Mouse (Mus musculus) liver, embryonic 12.5 days (tissue): ENCODE data around the gene Ube2d3. TPM values are rescaled to one million over a fixed set of nuclear protein-coding genes. Genes with fewer than 3 reads are reported as not detected.
A peak's percentile ranks its signal among the peaks of the same experiment; 100 is the strongest.

Source experiments
- ATAC-seq: fragments of 200-750 bp; cut with Nextera tagmentation; 2 replicates; pipeline ENCODE4 v1.8.0; 2017; ENCODE audit warnings: moderate number of reproducible peaks, mild to moderate bottlenecking, moderate library complexity
- H3K27ac ChIP-seq: fragments of 300-500 bp; sonication (generic); 2 replicates; pipeline ENCODE4 v1.5.1; 2016; ENCODE audit warnings: mild to moderate bottlenecking
- H3K27me3 ChIP-seq: fragments of 300-500 bp; sonication (generic); replicated peaks from 2 replicates; pipeline ENCODE4 v1.6.1; 2016; ENCODE audit warnings: mild to moderate bottlenecking, moderate library complexity
- H3K36me3 ChIP-seq: fragments of 300-500 bp; sonication (generic); 2 replicates; pipeline ENCODE4 v1.6.1; 2016; ENCODE audit warnings: mild to moderate bottlenecking, moderate library complexity
- H3K4me1 ChIP-seq: fragments of 300-500 bp; sonication (generic); 2 replicates; pipeline ENCODE4 v1.6.1; 2016
- H3K4me2 ChIP-seq: fragments of 300-500 bp; sonication (generic); 2 replicates; pipeline ENCODE4 v1.6.1; 2016; ENCODE audit warnings: mild to moderate bottlenecking, moderate library complexity
- H3K4me3 ChIP-seq: fragments of 300-500 bp; sonication (generic); 2 replicates; pipeline ENCODE4 v1.5.1; 2016; ENCODE audit warnings: mild to moderate bottlenecking, moderate library complexity
- H3K9ac ChIP-seq: fragments of 300-500 bp; sonication (generic); 2 replicates; pipeline ENCODE4 v1.6.1; 2016; ENCODE audit warnings: mild to moderate bottlenecking, moderate library complexity
- H3K9me3 ChIP-seq: fragments of 300-500 bp; sonication (generic); replicated peaks from 2 replicates; pipeline ENCODE4 v1.6.1; 2016; ENCODE audit warnings: mild to moderate bottlenecking, moderate library complexity
- WGBS: fragments of 180-500 bp; shearing (Covaris S2); methylation state at CpG from one replicate; pipeline ENCODE4 v1.1.7; 2016; ENCODE audit not compliant: insufficient replicate concordance; 5-methylcytosine and 5-hydroxymethylcytosine counted together
- polyA plus RNA-seq: library from polyadenylated mRNA; unstranded; fragments of >200 nt; fragmentation: Nextera tagmentation; extraction: Ambion mirVana; gene quantifications from 2 replicates; pipeline ENCODE4 v1.2.1, GENCODE M21; 2016

Gene Ube2d3
- polyA plus RNA-seq, result 331 and 332 TPM in 2 replicates

DNA sequence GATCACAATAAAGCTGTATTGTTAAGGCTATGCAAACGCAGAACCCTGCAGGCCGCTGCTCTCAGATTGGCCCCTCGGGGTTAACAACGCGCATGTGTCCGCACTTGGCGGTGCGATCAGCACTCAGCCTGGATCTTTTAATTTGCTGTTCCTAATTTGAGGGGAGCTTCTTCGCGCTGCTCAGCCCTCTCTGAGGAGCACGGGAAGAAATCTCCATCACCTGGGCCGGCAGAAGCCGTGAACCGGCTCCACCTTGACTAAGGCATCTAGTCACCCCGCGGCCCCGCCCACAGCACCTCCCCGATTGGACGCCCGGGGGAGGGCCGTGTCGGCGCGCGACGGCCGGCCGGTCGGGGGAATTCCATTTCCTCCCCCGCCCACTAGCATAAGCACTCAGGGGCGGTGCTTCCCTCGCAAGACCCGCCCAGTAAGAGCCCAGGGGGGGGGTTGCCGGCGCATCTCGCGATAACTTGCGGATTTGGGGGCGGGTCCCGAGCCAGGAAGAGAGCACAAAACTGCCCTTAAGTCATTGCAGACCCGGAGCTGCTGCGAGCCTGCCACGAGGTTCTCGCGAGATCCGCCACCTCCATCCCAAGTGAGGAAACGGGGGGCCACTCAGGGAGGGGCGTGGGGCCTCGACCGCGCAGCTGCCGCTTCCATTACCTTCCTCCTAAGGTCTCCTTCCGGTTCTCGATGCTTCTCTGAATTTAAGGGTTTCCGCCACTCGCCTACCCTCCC, at the start of gene Ube2d3:
Gene Ube2d3, plus strand, starts transcription at position 392 of the 738 bp plus-strand sequence.
- Histone ChIP-seq H3K36me3 (peaks cover 16% of the 10 kb centered on the region; the same call in 1 of the 2 replicates), H3K27me3 (no peaks in the 10 kb centered on the region), H3K4me1 (peaks cover 28% of the 10 kb centered on the region), H3K9me3 (no peaks in the 10 kb centered on the region), H3K4me3 (peak within 1 kb of the TSS; percentile 78), H3K9ac (peak within 1 kb of the TSS; percentile 97), H3K27ac (peak within 1 kb of the TSS; percentile 100), H3K4me2 (peak within 1 kb of the TSS; percentile 81)
- ATAC-seq, result peak; percentile 85
- 0% methylated on average over 55 of the region's 56 CpGs for WGBS

DNA sequence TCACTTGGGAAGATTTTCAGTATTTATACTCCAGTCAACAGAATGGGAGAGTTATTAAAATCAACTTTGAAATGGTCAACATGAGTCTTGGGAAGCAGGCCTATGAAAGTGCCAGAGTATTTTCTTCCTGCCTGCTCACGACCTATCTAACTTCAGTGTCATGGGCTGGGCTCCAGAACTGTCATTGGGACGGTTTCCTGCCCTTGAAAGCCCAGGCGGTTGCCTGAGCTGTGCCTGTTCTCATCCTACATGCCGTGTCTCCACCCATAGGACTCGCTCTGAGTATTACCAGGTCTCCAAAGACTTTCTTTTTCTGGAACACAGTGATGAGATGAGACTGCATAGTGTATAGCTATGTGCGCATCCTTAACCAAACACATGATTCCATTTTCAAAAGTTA, 44.8 kb upstream of the Ube2d3 start:
- Histone ChIP-seq H3K4me3 (no peak overlapping the region), H3K9me3 (no peaks in the 10 kb centered on the region), H3K4me2 (no peak overlapping the region), H3K36me3 (no peaks in the 10 kb centered on the region), H3K27me3 (no peaks in the 10 kb centered on the region), H3K27ac (no peak overlapping the region), H3K4me1 (0 out of 2 replicates have a peak, but pooled peaks cover 6% of the 10 kb centered on the region), H3K9ac (no peak overlapping the region)
- WGBS, result 61% methylated on average over 6 of the region's 6 CpGs
- no peak for ATAC-seq

DNA sequence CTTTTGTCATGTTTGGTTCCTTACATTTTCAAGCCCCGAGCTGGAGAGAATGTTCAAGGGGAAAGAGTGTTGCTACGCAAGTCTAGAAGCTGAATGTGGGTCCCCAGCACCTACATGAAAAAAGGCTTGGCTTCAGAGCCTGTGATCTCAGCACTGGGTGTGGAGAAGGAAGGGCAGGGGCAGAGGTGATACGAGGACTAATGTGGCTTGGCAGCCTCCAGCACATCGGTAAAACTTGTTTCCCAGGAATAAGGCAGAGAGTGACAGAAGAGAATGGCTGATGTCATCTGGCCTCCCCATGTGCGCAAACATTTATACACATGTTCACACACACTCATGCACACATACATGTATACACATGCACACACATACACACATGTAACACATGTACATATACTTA, 42.9 kb upstream of the Ube2d3 start:
- no peaks in the 10 kb centered on the region for H3K36me3 ChIP-seq
- H3K4me1 ChIP-seq, result 0 out of 2 replicates have a peak, but pooled peaks cover 6% of the 10 kb centered on the region
- no peaks in the 10 kb centered on the region for H3K9me3 ChIP-seq
- H3K4me2 ChIP-seq, result no peak overlapping the region
- WGBS, result 75% methylated on average over 5 of the region's 5 CpGs
- H3K4me3 ChIP-seq, result no peak overlapping the region
- H3K27ac ChIP-seq, result no peak overlapping the region
- H3K9ac ChIP-seq, result no peak overlapping the region
- H3K27me3 ChIP-seq, result no peaks in the 10 kb centered on the region
- no peak for ATAC-seq

DNA sequence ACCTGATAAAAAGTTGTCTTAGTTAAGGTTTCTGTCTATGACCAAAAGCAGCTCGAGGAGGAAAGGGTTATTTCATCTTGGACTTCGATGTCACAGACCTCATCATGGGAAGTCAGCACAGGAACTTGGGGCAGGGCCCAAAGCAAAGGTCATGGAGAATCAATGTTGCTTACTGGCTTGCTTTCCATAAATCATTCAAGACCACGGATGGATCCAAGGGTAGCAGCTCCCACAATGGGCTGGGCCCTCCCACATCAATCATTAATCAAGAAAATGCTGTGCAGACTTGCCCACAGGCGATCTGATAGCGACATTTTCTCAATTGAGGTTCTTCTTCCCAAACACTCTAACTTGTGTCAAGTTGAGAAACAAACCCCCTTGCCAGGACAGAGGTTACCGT, 41.9 kb upstream of the Ube2d3 start:
- ATAC-seq, result no peak
- no peaks in the 10 kb centered on the region for H3K36me3 ChIP-seq
- no peaks in the 10 kb centered on the region for H3K27me3 ChIP-seq
- H3K27ac ChIP-seq, result no peak overlapping the region
- no peaks in the 10 kb centered on the region for H3K9me3 ChIP-seq
- WGBS, result 54% methylated on average over 6 of the region's 6 CpGs
- no peak overlapping the region for H3K9ac ChIP-seq
- 0 out of 2 replicates have a peak, but pooled peaks cover 6% of the 10 kb centered on the region for H3K4me1 ChIP-seq
- no peak overlapping the region for H3K4me3 ChIP-seq
- no peak overlapping the region for H3K4me2 ChIP-seq

DNA sequence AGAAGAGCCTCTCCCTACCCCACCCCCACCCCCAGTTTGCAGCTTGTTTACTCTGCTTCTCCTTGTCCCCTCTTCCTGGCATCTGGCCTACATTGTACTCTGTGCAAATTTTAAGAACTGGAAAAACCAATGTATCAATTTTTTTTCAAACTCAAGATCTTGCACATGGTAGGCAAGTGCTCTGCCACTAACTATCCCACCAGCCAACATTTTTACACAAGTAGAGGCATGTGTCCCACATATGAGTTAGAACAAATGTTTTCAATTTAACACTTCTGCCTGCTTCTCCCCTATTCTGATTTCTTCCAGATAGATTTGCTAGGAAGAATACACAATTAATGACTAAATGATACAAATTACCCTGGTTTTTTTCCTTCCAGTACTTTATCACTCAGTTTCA, 40.8 kb upstream of the Ube2d3 start:
- Histone ChIP-seq H3K4me1 (0 out of 2 replicates have a peak, but pooled peaks cover 6% of the 10 kb centered on the region), H3K27me3 (no peaks in the 10 kb centered on the region), H3K4me3 (no peak overlapping the region), H3K9me3 (no peaks in the 10 kb centered on the region), H3K27ac (no peak overlapping the region), H3K4me2 (no peak overlapping the region), H3K9ac (no peak overlapping the region), H3K36me3 (no peaks in the 10 kb centered on the region)
- ATAC-seq, result no peak

DNA sequence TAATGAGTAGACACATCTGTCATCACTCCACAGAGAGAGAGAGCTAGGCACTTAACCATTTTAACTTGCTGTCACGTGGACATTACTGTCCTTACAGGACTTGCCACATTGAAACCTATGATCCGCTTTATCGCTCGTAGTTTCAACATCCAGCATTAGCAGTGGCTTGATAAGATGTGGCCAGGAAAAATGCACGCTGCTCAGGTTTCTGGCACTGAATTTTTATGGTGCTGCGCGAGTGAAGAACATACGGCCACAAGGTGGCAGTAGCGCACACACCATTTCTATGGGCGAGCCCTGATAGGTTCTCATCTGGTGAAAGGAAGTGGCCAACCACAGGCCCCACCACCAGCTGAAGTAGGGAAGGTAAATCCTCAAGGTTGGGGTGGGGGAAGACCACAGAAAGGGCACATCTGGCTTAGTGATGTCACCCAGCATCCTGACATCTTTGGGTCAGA, 35.7 kb upstream of the Ube2d3 start:
- Histone ChIP-seq H3K9ac (no peak overlapping the region; the same call in 1 of the 2 replicates), H3K36me3 (peaks cover 16% of the 10 kb centered on the region), H3K27ac (no peak overlapping the region), H3K4me1 (0 out of 2 replicates have a peak, but pooled peaks cover 6% of the 10 kb centered on the region), H3K27me3 (no peaks in the 10 kb centered on the region), H3K4me2 (no peak overlapping the region), H3K4me3 (no peak overlapping the region), H3K9me3 (no peaks in the 10 kb centered on the region)
- ATAC-seq, result peak; percentile 70
- 4% methylated on average over 10 of the region's 10 CpGs for WGBS

DNA sequence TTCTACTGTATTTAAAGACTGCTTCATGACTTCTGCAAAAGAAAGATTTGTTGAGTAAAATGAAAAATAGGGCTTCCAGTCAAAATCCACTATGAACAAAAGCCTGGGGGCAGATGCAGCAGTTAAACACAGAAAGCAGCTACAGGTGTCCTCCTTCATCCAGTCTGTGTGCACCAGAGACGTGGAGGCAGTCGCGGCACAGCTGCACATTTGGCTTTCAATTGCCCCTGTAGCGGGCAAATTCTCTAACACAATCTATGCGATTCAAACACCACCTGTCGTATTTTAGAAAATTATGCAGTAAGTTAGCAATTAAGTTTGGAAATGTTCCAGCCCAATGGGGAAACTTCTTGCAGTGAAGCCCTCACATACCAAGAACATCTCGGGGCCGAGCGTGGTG, 34.7 kb upstream of the Ube2d3 start:
- Histone ChIP-seq H3K4me2 (no peak overlapping the region), H3K4me1 (0 out of 2 replicates have a peak, but pooled peaks cover 6% of the 10 kb centered on the region), H3K27me3 (no peaks in the 10 kb centered on the region), H3K36me3 (peaks cover 20% of the 10 kb centered on the region), H3K27ac (no peak overlapping the region), H3K4me3 (no peak overlapping the region), H3K9ac (no peak overlapping the region), H3K9me3 (no peaks in the 10 kb centered on the region)
- WGBS, result 93% methylated on average over 9 of the region's 9 CpGs
- no peak for ATAC-seq

DNA sequence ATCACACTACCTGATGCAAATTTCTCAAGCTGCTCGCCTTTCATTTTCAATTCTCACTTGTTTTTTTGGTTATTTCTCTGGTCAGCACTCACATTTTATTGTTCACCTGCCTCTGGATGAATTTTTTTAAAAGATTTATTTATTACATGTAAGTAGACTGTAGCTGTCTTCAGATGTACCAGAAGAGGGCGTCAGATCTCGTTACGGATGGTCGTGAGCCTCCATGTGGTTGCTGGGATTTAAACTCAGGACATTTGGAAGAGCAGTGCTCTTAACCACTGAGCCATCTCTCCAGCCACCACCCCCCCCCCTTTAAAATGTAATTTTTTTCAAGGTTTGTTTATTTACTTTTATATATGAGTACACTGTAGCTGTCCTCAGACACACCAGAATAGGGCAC, 34.1 kb upstream of the Ube2d3 start:
- peaks cover 24% of the 10 kb centered on the region for H3K36me3 ChIP-seq
- ATAC-seq, result no peak
- no peak overlapping the region for H3K27ac ChIP-seq
- no peak overlapping the region for H3K4me3 ChIP-seq
- WGBS, result 65% methylated on average over 5 of the region's 5 CpGs
- no peaks in the 10 kb centered on the region for H3K9me3 ChIP-seq
- 0 out of 2 replicates have a peak, but pooled peaks cover 6% of the 10 kb centered on the region for H3K4me1 ChIP-seq
- no peak overlapping the region for H3K9ac ChIP-seq
- H3K4me2 ChIP-seq, result no peak overlapping the region
- no peaks in the 10 kb centered on the region for H3K27me3 ChIP-seq

DNA sequence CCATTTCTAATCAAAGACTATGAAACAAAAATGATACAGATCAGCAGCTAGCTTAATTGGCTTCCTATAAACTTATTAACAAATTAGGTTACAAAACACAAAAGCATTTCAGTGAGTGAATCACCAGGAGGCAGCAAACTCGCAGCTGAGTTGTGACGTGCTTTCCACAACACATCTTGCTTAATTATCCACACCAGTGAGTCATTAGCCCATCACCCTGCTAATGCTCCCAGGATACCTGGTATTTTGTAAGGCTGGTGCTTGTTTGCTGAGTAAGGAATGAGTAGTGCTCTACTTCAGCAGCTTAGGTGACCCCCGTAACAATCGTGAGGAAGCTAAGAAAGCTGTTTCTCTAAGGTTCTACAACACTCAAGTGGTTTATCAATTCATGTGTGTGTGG, 33.4 kb upstream of the Ube2d3 start:
- no peaks in the 10 kb centered on the region for H3K27me3 ChIP-seq
- H3K4me1 ChIP-seq, result 0 out of 2 replicates have a peak, but pooled peaks cover 6% of the 10 kb centered on the region
- no peak overlapping the region for H3K4me2 ChIP-seq
- H3K36me3 ChIP-seq, result peaks cover 30% of the 10 kb centered on the region
- H3K4me3 ChIP-seq, result no peak overlapping the region
- ATAC-seq, result no peak
- 86% methylated on average over 4 of the region's 4 CpGs for WGBS
- H3K9ac ChIP-seq, result no peak overlapping the region
- no peaks in the 10 kb centered on the region for H3K9me3 ChIP-seq
- no peak overlapping the region for H3K27ac ChIP-seq

DNA sequence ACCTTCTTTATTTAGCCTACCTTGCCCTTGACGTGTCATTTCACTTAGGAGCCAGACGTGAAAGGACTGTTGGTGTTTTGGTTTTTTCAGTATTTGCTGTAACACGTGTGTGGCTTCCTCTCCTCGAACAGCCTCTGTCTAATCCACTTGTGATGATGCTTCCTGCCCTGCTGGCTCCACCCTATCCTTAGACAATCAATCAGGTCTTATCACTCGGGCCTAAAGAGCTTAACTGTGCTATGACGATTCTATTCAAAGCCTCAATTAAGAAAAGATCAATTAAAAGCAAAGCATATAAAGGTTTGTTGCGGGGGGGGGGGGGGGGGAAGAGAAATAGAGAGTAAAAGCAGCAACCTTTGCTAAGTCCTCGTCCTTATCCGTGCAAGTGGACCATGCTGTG, 30.6 kb upstream of the Ube2d3 start:
- no peaks in the 10 kb centered on the region for H3K27me3 ChIP-seq
- H3K27ac ChIP-seq, result no peak overlapping the region
- peaks cover 11% of the 10 kb centered on the region; the same call in 1 of the 2 replicates for H3K4me1 ChIP-seq
- H3K36me3 ChIP-seq, result peaks cover 43% of the 10 kb centered on the region
- H3K4me3 ChIP-seq, result no peak overlapping the region
- no peak overlapping the region for H3K9ac ChIP-seq
- H3K9me3 ChIP-seq, result no peaks in the 10 kb centered on the region
- ATAC-seq, result no peak
- H3K4me2 ChIP-seq, result no peak overlapping the region
- 63% methylated on average over 9 of the region's 9 CpGs for WGBS

DNA sequence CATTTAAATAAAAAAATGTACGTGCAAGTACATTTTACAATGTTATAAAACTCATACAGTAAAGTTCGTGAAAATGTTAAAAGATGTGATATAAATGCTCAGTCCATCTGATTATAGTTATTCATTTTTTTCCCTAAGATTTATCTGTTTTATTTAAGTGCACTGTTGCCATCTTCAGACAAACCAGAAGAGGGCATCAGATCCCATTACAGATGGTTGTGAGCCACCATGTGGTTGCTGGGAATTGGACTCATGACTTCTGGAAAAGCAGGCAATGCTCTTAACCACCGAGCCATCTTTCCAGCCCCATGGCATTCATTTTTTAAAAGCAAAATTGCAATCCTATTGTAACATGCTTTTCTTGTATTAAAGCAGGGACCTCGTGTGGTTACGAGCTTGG, 28.7 kb upstream of the Ube2d3 start:
- no peak for ATAC-seq
- no peak overlapping the region for H3K4me3 ChIP-seq
- H3K36me3 ChIP-seq, result peaks cover 43% of the 10 kb centered on the region
- no peak overlapping the region for H3K9ac ChIP-seq
- H3K27ac ChIP-seq, result no peak overlapping the region
- no peak overlapping the region for H3K4me2 ChIP-seq
- no peaks in the 10 kb centered on the region for H3K27me3 ChIP-seq
- no peaks in the 10 kb centered on the region for H3K9me3 ChIP-seq
- peaks cover 9% of the 10 kb centered on the region; the same call in 1 of the 2 replicates for H3K4me1 ChIP-seq
- 94% methylated on average over 5 of the region's 5 CpGs for WGBS

DNA sequence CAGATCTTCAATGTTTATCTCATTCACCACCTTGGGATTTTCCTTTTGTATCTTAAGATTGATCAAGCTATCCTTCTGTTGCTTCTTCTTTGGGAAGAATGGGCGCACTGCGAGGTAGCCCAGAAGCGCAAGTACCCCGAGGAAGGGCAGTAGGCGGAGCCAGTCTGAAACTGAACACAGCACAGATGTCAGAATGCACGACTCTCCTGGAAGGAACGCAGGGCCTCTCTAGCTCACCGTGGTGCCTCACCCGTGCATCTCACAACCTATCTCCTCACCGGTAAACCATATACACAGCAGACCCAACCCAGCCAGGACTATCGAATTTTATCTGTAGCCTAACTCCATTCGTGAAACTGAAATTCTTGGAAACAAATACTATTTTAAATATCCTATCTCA, 26.9 kb upstream of the Ube2d3 start:
- no peak overlapping the region for H3K27ac ChIP-seq
- peaks cover 39% of the 10 kb centered on the region for H3K36me3 ChIP-seq
- H3K4me1 ChIP-seq, result peaks cover 9% of the 10 kb centered on the region; the same call in 1 of the 2 replicates
- no peak for ATAC-seq
- no peak overlapping the region for H3K4me3 ChIP-seq
- H3K9ac ChIP-seq, result no peak overlapping the region
- H3K9me3 ChIP-seq, result no peaks in the 10 kb centered on the region
- no peaks in the 10 kb centered on the region for H3K27me3 ChIP-seq
- H3K4me2 ChIP-seq, result no peak overlapping the region
- 75% methylated on average over 12 of the region's 12 CpGs for WGBS
